8 mouse cellular contexts compared by ENCODE assay signal in genomic region chr7:4940068-4940479, GRCm38 (mm10). TPM values are rescaled to one million over a fixed set of nuclear protein-coding genes. Genes with fewer than 3 reads are reported as not detected.
DNase-seq lines count a peak whose midpoint lies in the region; ATAC-seq and TF ChIP-seq lines count a peak whose summit lies in the region.

No protein-coding gene starts in this region.

- no peak for TF ChIP-seq POLR2A in spleen, adult 2 months (IDR thresholded peaks at IDR 0.05; ENCODE audit: low read depth, low read length)

- H3K27ac ChIP-seq in forebrain, embryonic 12.5 days: no peak overlapping the region
- H3K27ac ChIP-seq in hindbrain, postnatal 0 days: no peak overlapping the region
- no peak overlapping the region for H3K27ac ChIP-seq in midbrain, embryonic 15.5 days
- no peak overlapping the region for H3K27ac ChIP-seq in spleen, adult 2 months (ENCODE audit: insufficient read depth, low read length)

- H3K9me3 ChIP-seq in forebrain, embryonic 12.5 days: no peaks in the 10 kb centered on the region
- no peaks in the 10 kb centered on the region for H3K9me3 ChIP-seq in hindbrain, postnatal 0 days (ENCODE audit: low read length)
- no peaks in the 10 kb centered on the region for H3K9me3 ChIP-seq in midbrain, embryonic 15.5 days

- no peaks in the 10 kb centered on the region for H3K36me3 ChIP-seq in forebrain, embryonic 12.5 days (replicated peaks)
- H3K36me3 ChIP-seq in hindbrain, postnatal 0 days (ENCODE audit: insufficient read depth, low read length): no peaks in the 10 kb centered on the region
- no peaks in the 10 kb centered on the region for H3K36me3 ChIP-seq in midbrain, embryonic 15.5 days (replicated peaks)
- no peaks in the 10 kb centered on the region for H3K36me3 ChIP-seq in spleen, adult 2 months (ENCODE audit: control insufficient read depth, insufficient read depth, low read length)

- 21% methylated on average over 9 of the region's 9 CpGs for WGBS in forebrain, embryonic 12.5 days
- WGBS in hindbrain, postnatal 0 days: 20% methylated on average over 9 of the region's 9 CpGs
- WGBS in midbrain, embryonic 15.5 days: 22% methylated on average over 9 of the region's 9 CpGs
- WGBS in spleen, adult 2 months: 17% methylated on average over 9 of the region's 9 CpGs

- H3K27me3 ChIP-seq in forebrain, embryonic 12.5 days: no peaks in the 10 kb centered on the region
- H3K27me3 ChIP-seq in hindbrain, postnatal 0 days (ENCODE audit: insufficient read depth, low read length): no peaks in the 10 kb centered on the region
- H3K27me3 ChIP-seq in midbrain, embryonic 15.5 days (replicated peaks): no peaks in the 10 kb centered on the region
- no peaks in the 10 kb centered on the region for H3K27me3 ChIP-seq in spleen, adult 2 months (ENCODE audit: control insufficient read depth, insufficient read depth, low read length)

- ATAC-seq in forebrain, embryonic 12.5 days (ENCODE audit: low FRiP score): peak; percentile 67; the same call in 1 of the 2 replicates
- ATAC-seq in hindbrain, postnatal 0 days: peak; percentile 54; the same call in 1 of the 2 replicates
- 0 out of 2 replicates have a peak, but pooled peaks have one; percentile 46 for ATAC-seq in midbrain, embryonic 15.5 days (replicated peaks)

- peak; percentile 87 for DNase-seq in gastrocnemius, adult 18-20 months (ENCODE audit: low spot score)
- DNase-seq in gastrocnemius, postnatal 25 days: no peak
- DNase-seq in c-Kit-positive CD71-negative TER-119-negative erythroid progenitor cells, embryonic 14.5 days (ENCODE audit: low read depth): peak; percentile 92
- peak; percentile 78 for DNase-seq in hindbrain, postnatal 0 days (ENCODE audit: low spot score)
- peak; percentile 81 for DNase-seq in left cerebral cortex, postnatal 4 days
- peak; percentile 67 to 81 for DNase-seq in spleen, adult 2 months (ENCODE audit: low read depth in 1 of 2, low spot score in 2 of 2)

- TF ChIP-seq CTCF in hindbrain, postnatal 0 days (IDR thresholded peaks at IDR 0.05; ENCODE audit: low read depth): peak; percentile 86
- peak; percentile 83; the same call in 1 of the 2 replicates for TF ChIP-seq CTCF in spleen, adult 2 months (IDR thresholded peaks at IDR 0.05; ENCODE audit: extremely low read depth, insufficient read depth, insufficient read length, insufficient replicate concordance)

- no peak overlapping the region for H3K9ac ChIP-seq in forebrain, embryonic 12.5 days
- no peak overlapping the region for H3K9ac ChIP-seq in hindbrain, postnatal 0 days (replicated peaks; ENCODE audit: low read length)
- H3K9ac ChIP-seq in midbrain, embryonic 15.5 days: no peak overlapping the region

- intact Hi-C loops in left cerebral cortex, postnatal 4 days (cut with DNase I): no loop called here

- peaks cover 4% of the 10 kb centered on the region; the same call in 1 of the 2 replicates for H3K4me1 ChIP-seq in forebrain, embryonic 12.5 days
- no peaks in the 10 kb centered on the region; the same call in 1 of the 2 replicates for H3K4me1 ChIP-seq in hindbrain, postnatal 0 days (ENCODE audit: insufficient read depth, low read length)
- no peaks in the 10 kb centered on the region for H3K4me1 ChIP-seq in midbrain, embryonic 15.5 days
- H3K4me1 ChIP-seq in spleen, adult 2 months (ENCODE audit: control insufficient read depth, insufficient read depth, insufficient read length): peaks cover 5% of the 10 kb centered on the region; the same call in 1 of the 2 replicates

- no peak overlapping the region for H3K4me3 ChIP-seq in forebrain, embryonic 12.5 days (replicated peaks)
- no peak overlapping the region for H3K4me3 ChIP-seq in hindbrain, postnatal 0 days (ENCODE audit: low read length)
- H3K4me3 ChIP-seq in midbrain, embryonic 15.5 days: no peak overlapping the region
- no peak overlapping the region for H3K4me3 ChIP-seq in spleen, adult 2 months (ENCODE audit: extremely low read depth, insufficient read depth, insufficient read length)

- no peak overlapping the region for H3K4me2 ChIP-seq in forebrain, embryonic 12.5 days
- H3K4me2 ChIP-seq in hindbrain, postnatal 0 days (ENCODE audit: low read depth, low read length): no peak overlapping the region
- H3K4me2 ChIP-seq in midbrain, embryonic 15.5 days: no peak overlapping the region

RNA-seq across cellular contexts. Expression of gene Ssc5d, which starts 14.5 kb away (rescaled TPM):
- total RNA-seq in gastrocnemius, adult 18-20 months (2021): 1 to 10 TPM; 3.9 to 4.7 TPM
- total RNA-seq in gastrocnemius, postnatal 25 days (2021): 10 to 100 TPM; 10.1 to 11.6 TPM
- 0.89 and 1.4 TPM in 2 replicates for polyA plus RNA-seq in forebrain, embryonic 12.5 days (2016; fragmentation: Nextera tagmentation; extraction: Ambion mirVana)
- 2.5 and 2.8 TPM in 2 replicates for total RNA-seq in hindbrain, postnatal 0 days (2014; rRNA removed)
- polyA plus RNA-seq in hindbrain, postnatal 0 days (2015; fragmentation: Nextera tagmentation; extraction: Ambion mirVana): 0.77 and 1.0 TPM in 2 replicates
- total RNA-seq in left cerebral cortex, postnatal 4 days (2021): 1 to 10 TPM; 3.1 to 3.6 TPM
- 1.0 and 1.4 TPM in 2 replicates for polyA plus RNA-seq in midbrain, embryonic 15.5 days (2015; fragmentation: Nextera tagmentation; extraction: Ambion mirVana)
- 1.7 and 1.8 TPM in 2 replicates for polyA plus RNA-seq in spleen, adult 2 months (2012; rRNA removed)

RNA-seq across cellular contexts. Expression of gene Nat14, which starts 18.2 kb away (rescaled TPM):
- 1 to 10 TPM; 3.2 to 4.6 TPM for total RNA-seq in gastrocnemius, adult 18-20 months (2021)
- 1 to 10 TPM; 3.7 to 5.2 TPM for total RNA-seq in gastrocnemius, postnatal 25 days (2021)
- 18.1 and 19.4 TPM in 2 replicates for polyA plus RNA-seq in forebrain, embryonic 12.5 days (2016; fragmentation: Nextera tagmentation; extraction: Ambion mirVana)
- total RNA-seq in hindbrain, postnatal 0 days (2014; rRNA removed): 24.2 and 32.3 TPM in 2 replicates
- polyA plus RNA-seq in hindbrain, postnatal 0 days (2015; fragmentation: Nextera tagmentation; extraction: Ambion mirVana): 27.5 and 29.4 TPM in 2 replicates
- 10 to 100 TPM; 50.8 to 51.5 TPM for total RNA-seq in left cerebral cortex, postnatal 4 days (2021)
- polyA plus RNA-seq in midbrain, embryonic 15.5 days (2015; fragmentation: Nextera tagmentation; extraction: Ambion mirVana): 46.3 and 47.7 TPM in 2 replicates
- polyA plus RNA-seq in spleen, adult 2 months (2012; rRNA removed): 2.8 and 3.2 TPM in 2 replicates

RNA-seq across cellular contexts. Expression of gene Sbk2, which starts 24.1 kb away (rescaled TPM):
- total RNA-seq in gastrocnemius, adult 18-20 months (2021): 100 to 1,000 TPM in 1 of 2 experiments, 10 to 100 TPM in 1; 37.4 to 119 TPM
- total RNA-seq in gastrocnemius, postnatal 25 days (2021): 10 to 100 TPM; 29.0 to 60.0 TPM
- not detected in 2 replicates for polyA plus RNA-seq in forebrain, embryonic 12.5 days (2016; fragmentation: Nextera tagmentation; extraction: Ambion mirVana)
- 0.31 TPM in 1 of 2 replicates, not detected in the other for total RNA-seq in hindbrain, postnatal 0 days (2014; rRNA removed)
- polyA plus RNA-seq in hindbrain, postnatal 0 days (2015; fragmentation: Nextera tagmentation; extraction: Ambion mirVana): not detected in 2 replicates
- total RNA-seq in left cerebral cortex, postnatal 4 days (2021): not detected
- 0.29 TPM in 1 of 2 replicates, not detected in the other for polyA plus RNA-seq in midbrain, embryonic 15.5 days (2015; fragmentation: Nextera tagmentation; extraction: Ambion mirVana)
- polyA plus RNA-seq in spleen, adult 2 months (2012; rRNA removed): 1.9 TPM in 2 replicates

RNA-seq across cellular contexts. Expression of gene Zfp628, which starts 25.1 kb away (rescaled TPM):
- 1 to 10 TPM; 8.7 to 8.9 TPM for total RNA-seq in gastrocnemius, adult 18-20 months (2021)
- total RNA-seq in gastrocnemius, postnatal 25 days (2021): 1 to 10 TPM; 6.8 to 8.3 TPM
- 4.0 and 4.6 TPM in 2 replicates for polyA plus RNA-seq in forebrain, embryonic 12.5 days (2016; fragmentation: Nextera tagmentation; extraction: Ambion mirVana)
- 12.5 and 12.7 TPM in 2 replicates for total RNA-seq in hindbrain, postnatal 0 days (2014; rRNA removed)
- polyA plus RNA-seq in hindbrain, postnatal 0 days (2015; fragmentation: Nextera tagmentation; extraction: Ambion mirVana): 5.2 and 5.7 TPM in 2 replicates
- total RNA-seq in left cerebral cortex, postnatal 4 days (2021): 10 to 100 TPM; 21.1 to 21.4 TPM
- polyA plus RNA-seq in midbrain, embryonic 15.5 days (2015; fragmentation: Nextera tagmentation; extraction: Ambion mirVana): 4.5 and 4.6 TPM in 2 replicates
- polyA plus RNA-seq in spleen, adult 2 months (2012; rRNA removed): 19.2 and 26.9 TPM in 2 replicates

RNA-seq across cellular contexts. Expression of gene Sbk3, which starts 30.9 kb away (rescaled TPM):
- 10 to 100 TPM in 1 of 2 experiments, 1 to 10 TPM in 1; 1.8 to 15.5 TPM for total RNA-seq in gastrocnemius, adult 18-20 months (2021)
- 1 to 10 TPM in 1 of 2 experiments, under 1 TPM in 1; 0.49 to 3.1 TPM for total RNA-seq in gastrocnemius, postnatal 25 days (2021)
- not detected in 2 replicates for polyA plus RNA-seq in forebrain, embryonic 12.5 days (2016; fragmentation: Nextera tagmentation; extraction: Ambion mirVana)
- total RNA-seq in hindbrain, postnatal 0 days (2014; rRNA removed): 0.31 and 0.72 TPM in 2 replicates
- polyA plus RNA-seq in hindbrain, postnatal 0 days (2015; fragmentation: Nextera tagmentation; extraction: Ambion mirVana): 0.23 and 0.31 TPM in 2 replicates
- 1 to 10 TPM; 1.4 to 1.5 TPM for total RNA-seq in left cerebral cortex, postnatal 4 days (2021)
- 0.32 and 0.41 TPM in 2 replicates for polyA plus RNA-seq in midbrain, embryonic 15.5 days (2015; fragmentation: Nextera tagmentation; extraction: Ambion mirVana)
- 0.05 and 0.06 TPM in 2 replicates for polyA plus RNA-seq in spleen, adult 2 months (2012; rRNA removed)

Comparison
In these comparisons a context has a peak if more than half of its experiments do, and no peak if none do; other contexts are left out.
1. RNA of gene Sbk2, which starts 24.1 kb away (total RNA-seq): 37.4 to 119 TPM in gastrocnemius, adult 18-20 months and 29.0 to 60.0 TPM in gastrocnemius, postnatal 25 days; 0.31 TPM in hindbrain, postnatal 0 days and not detected in left cerebral cortex, postnatal 4 days; every median in the first group is over 10 times any median in the second.
2. Peak in every context shown above with its lines, with median percentiles within 50 percentile points of each other: ATAC-seq.